Mouse (Mus musculus): Measurements from ENCODE around the gene Tmem86b.

GRCm38 (mm10) chr7:4647992-4648391 lies 16.8 kb upstream of the Tmem86b start:
- TF ChIP-seq UBTF (IDR thresholded peaks at IDR 0.05; ENCODE audit: low read depth, low read length) = no peak
- TF ChIP-seq ETS1 (conservative IDR thresholded peaks at IDR 0.05; ENCODE audit: low read depth, low read length) = no peak
- no peak for TF ChIP-seq POLR2A (IDR thresholded peaks at IDR 0.05; ENCODE audit: low read depth, low read length)

Data from CH12.LX (cell line).